Mouse (Mus musculus) ovary, adult 18-20 months (tissue): ENCODE results near the gene Ppm1l.
"Not testable (repeated sequence)": the region's sequence is repeated elsewhere in the genome, so short reads cannot be mapped to it uniquely, and the experiment has no call there.

Source experiments
- DNase-seq: peaks from one replicate; pipeline ENCODE4 v3.0.0; 2022; ENCODE audit warnings: low spot score, mixed read lengths

Gene Ppm1l

DNA sequence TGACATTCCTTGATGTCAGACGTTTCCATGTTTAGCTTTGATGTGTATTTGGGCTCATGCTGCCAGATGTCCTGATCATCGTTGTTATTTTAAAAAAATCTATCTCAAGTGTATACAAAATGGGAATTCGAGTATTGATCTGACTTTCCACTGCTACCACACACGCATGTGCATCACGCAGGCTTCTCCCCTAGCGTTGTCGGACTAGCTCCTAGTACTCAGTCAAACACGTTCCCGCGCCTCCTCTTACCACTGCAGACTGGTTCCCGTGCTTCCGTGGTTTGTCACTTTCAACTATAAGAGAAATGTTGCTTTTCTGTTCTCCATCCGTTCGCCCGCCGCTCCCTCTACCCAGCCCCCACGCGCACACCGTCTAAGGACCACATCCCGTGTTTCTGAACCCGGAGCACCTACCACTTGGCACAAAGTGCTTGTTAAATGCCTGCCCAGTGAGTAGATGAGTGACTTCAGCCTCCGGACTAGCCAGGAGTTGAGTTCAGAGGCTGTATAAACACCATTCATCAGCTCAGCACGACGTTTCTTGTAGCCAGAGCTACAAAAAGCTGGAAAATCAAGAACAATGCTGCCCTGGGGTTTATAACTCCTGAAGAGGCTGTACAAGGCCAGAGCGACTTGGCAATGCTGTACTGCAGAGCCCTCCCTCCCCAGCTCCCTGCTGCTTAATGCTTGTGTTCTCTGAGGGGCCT is 219.4 kb downstream of the Ppm1l start:
- DNase-seq = no peak

DNA sequence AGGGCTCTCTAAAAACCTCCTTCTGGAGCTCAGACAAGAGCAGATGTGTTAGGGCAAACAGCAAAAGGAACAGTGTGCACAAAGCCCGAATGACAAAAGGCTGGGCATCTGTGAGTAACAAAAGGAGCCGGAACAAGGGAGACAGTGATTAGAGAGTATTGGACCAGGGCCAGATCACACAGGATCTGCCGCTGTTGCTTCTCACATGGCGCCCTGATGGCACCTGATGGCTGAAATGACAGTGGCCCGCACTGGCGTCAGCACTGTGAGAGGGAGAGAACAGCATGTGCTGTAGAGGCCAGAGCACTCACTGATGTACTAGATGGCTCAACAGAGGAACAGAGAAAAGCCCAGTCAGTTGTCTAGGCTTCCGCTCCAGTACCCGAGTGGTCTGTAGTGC is 226.3 kb downstream of the Ppm1l start:
- DNase-seq = no peak

DNA sequence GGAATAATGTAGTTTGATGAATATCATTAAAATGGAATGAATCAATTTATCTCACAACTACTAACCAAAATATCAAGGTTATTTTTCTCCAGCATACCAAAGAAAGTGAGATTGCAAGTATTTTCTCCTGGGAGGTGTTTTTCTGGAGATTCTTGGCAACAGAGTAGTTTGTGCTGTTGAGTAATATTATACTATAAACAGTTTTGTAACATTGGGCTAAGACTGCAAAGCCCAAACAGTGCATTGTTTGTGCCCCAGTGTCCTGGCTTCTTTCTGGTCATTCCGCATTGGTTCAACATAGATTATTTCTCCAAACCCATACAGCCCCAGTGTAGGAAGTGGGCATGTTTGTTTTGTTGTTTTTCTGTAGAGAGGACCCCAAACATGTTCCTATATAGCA is 227.1 kb downstream of the Ppm1l start:
- no peak for DNase-seq

DNA sequence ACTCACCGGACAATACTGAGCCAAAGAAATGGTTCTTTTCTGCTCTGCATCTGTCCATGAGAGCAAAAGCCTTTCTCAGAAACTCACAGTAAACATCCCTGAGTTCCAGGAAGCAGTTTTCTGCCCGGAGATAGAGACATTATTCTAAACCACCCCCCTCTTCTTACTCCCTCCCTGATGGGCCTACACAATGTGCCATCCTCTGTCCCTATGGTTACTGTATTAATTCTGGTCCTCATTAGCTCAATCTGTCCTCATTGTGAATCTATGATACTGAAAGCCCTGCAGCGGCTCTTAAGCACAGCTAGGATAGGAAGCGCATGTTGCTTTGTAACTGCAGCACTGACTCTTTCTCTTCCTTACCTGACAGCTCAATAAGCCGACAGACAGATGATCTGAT is 228.4 kb downstream of the Ppm1l start:
- no peak for DNase-seq

DNA sequence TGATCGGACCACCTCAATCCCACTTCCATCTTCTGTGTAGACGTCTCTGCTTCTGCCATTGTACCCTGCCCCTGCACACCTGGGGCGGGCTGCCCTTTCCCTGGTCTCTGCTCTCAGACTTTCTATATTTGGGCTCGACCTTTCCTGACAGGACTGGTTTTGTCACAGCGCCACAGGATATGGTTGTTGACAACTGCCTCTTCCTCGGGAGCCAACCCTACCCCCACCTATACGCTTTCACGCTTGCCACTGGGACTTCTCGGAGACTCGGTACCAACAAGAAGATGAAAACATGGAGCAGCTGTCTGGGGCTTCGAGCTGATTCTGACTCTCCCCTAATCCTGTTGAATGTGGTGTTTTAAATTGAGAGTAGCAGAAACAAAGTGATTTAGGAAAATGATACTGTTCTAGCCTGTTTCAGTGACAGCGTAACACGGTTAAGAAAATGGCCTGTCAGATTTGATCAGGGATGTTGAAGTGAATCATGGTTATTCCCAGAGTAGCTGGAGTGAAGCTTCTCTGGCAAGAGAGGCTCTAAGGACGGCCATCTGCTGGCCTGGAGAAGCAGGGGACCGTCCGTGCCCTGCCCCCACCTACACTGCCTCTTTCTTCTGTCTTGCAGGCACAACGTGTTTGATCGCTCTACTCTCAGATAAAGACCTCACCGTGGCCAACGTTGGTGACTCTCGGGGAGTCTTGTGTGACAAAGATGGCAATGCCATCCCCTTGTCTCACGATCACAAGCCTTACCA is 232.2 kb downstream of the Ppm1l start:
- DNase-seq = no peak

DNA sequence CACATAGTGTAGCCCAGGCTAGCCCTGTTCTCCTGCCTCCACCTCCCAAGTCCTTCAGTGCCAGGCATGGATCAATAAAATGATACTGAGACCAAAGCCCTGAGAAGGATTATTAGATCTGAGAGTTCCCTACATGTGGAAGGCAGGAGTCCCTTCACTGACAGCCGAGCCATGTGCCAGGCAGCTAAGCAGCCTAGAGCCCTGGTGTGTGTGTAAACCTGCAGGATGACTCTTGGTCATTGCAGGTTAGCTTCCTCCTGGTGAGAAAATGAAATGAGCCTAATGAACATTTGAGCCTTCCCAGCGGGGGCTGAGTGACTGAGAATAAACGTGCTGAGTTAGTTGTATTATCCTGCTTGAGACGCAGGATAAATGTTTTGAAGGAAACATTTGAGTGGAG is 232.9 kb downstream of the Ppm1l start:
- no peak for DNase-seq

DNA sequence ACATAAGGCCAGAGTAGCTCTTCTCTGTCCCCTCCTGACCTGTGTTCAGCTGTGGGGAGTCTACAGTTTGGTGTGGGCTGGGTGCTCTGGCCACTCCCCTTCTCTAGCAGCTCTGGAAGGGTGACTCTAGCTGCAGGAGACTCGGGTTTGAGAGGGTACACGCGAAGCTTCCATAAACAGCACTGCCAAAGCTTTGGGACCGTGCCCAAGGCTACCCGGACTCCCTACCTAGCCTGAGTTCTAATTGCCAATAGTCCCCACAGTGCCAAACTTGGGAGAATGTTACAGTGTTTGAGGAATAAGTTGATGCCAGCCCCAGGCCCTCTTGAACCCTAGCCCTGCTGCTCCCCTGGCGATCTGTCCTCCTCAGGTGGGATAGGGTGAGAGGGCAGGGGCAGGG is 238.8 kb downstream of the Ppm1l start:
- no peak for DNase-seq

DNA sequence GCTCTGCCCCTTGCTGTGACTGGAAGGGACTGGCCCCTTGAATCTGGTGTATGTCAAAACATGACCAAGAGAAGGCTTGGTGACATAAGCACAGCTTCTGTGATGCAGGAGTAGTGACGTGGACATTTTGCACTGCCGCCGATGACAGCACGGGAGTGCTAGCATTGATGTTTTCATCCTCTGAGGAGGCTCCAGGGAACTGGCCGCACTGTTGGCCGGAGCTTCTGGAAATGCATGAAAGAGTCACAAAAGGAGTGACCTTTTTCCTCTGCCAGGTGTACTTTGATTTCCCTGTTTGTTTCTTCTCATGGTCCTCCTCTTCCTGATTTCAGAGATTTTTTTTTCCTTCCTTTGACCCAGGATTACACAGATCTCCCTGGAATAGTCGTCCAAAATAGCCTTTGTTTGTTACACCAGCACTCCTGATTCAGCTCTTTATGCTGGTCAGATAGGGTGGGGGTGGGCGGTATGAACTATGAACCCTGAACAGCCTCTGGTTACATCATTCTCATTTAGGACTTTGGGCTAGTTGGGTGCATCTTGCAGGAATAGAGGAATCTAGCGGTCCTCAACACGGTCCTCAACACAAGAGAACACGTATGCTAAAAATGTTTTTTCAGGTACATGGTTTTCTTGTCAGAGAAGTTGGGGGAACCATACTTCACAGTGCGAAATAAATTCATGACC is 239.6 kb downstream of the Ppm1l start:
- DNase-seq = no peak

DNA sequence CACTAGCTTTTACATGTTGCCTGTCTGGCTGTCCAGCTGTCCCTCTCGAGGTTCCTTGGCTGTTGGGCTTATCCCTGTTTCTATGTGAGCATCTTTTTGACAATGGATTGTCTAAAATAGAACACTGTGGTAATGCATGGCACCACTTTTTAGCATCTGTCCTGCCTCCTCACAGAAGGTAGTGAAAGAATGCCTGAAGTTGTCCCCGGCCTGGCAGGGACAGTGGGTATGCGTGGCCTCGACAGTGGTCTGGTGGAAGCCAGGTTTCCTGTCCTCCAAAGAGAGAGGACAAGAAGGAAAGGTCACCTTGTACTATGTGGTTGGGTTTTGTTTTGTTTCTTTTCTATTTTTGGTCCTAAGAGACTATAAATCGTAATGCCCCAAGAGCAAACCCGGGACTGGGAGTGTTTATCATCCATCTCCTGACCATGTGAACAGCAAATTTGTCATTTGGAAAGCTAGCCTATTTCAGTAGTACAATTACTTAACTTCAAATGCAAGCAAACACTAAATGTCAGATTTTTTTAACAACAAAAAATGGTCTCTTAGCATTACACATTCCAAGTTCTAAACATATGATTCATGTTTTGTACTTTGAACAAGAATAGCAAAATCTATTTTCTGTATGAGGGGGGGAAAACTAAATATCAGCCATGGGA is 242.8 kb downstream of the Ppm1l start:
- DNase-seq = no peak

DNA sequence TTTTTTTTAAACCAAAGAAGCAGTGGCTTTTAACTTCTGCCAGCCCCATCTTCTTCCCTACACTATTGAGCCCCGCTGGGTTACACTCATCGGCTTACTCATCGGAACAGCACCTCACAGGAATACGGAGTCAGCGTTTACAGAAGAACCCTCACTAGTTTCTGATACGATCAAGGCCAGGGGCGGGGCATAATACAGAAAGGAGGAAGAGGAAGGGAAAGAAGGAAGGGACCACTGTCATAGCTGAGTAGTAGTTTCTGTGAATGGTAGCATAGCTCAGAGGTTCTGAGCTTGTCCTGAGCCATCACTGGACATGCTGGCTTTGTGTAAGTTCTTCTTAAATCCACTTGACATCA is 243.3 kb downstream of the Ppm1l start:
- DNase-seq = no peak

DNA sequence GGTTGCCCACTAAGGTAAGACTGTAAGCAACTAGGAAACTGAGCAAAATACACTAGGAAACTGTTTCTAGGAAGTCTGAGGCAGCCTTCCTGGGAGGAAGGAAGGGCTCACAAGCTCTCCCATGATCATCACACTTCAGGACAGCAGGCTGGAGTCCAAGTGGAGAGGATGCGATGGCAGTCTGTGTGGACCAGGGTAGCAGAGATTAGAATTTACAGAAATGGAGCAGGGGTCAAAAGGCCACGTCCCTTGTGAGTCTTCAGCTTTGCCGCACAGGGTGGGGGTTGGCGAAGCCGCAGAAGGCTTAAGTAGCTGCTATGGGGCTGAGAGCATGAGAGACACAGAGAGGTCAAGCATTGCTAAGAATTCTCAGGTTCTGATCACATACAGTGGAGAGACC is 245.0 kb downstream of the Ppm1l start:
- DNase-seq = no peak

DNA sequence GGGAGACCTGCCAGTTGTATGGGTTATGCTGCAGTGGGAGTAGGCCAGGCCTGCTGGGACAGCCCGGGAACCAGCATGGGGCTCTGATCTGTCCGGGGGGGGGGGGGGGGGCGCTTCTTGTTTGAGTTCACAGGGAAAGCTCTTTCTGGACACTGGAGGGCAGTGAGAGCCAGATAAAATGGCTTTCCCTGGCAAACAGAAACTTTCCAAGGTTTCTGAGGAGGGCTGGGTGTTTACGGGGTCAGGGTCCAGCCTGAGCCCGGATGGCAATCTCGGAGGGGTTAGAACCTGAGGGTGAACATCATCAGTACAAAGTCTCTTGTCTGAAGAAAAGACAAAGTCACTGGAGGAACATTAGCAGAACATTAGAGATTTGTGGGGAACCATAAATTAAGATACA is 246.7 kb downstream of the Ppm1l start:
- no peak for DNase-seq

DNA sequence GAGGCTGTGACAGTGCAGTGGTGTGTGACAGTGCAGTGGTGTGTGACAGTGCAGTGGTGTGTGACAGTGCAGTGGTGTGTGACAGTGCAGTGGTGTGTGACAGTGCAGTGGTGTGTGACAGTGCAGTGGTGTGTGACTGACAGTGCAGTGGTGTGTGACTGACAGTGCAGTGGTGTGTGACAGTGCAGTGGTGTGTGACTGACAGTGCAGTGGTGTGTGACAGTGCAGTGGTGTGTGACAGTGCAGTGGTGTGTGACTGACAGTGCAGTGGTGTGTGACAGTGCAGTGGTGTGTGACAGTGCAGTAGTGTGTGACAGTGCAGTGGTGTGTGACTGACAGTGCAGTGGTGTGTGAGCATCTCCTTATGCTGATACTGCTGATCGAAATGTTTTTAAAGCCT is 248.9 kb downstream of the Ppm1l start:
- not testable (repeated sequence) for DNase-seq

DNA sequence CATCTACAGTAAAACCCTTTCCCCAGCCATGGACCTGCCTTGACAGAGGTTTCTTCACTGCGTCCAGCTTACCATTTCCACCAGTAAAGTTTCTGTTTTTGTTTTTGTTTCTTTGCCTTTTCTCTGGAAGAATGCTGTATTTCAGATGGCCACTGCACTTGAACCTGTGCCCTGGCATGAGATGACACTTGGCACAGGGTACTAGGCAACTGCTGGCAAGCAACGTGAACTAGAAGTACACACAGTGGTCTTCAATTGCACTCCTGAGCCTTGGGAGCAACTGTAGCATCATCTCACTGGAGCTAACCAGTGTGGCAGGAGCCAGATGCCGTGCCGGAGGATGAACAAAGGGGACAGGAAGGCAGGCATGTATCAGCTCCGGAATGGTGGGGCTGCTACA is 255.9 kb downstream of the Ppm1l start:
- no peak for DNase-seq

DNA sequence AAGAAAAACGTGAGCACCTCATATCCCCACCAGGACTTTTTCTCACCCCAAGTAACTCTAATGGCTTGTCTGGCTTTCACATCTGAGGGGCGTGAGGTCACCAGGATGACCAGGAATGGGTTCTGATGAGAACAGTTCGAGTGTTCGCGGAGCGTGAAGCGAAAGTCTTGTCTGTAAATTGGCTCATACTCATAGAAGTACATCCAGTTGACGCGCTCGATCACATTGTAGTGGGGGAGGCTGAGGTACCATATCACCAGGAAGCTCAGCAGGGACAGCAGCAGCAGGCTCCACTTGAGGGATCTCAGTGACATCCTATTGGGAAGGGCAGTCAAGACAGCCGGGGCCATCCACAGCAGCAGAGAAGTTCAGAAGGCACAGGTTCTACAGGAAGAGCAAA is 258.9 kb downstream of the Ppm1l start:
- DNase-seq = no peak

DNA sequence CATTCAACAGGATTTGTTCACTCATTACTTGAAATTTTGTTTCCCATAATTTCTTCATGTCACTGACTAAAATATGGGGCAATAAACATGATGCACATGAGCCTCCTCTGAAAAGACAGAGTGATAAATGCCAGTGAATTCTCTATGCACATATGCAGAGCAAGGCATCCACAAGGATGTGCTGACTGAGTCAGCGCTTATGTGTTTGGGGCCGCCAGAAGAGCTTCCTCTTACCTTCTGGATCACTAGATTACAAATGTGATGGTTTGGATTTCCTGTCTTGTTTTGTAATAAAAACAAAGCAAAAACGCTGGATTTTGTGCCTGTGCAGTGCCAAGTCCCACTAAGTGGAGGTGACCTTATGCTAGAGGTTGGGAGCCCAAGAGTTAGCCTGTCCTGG is 260.1 kb downstream of the Ppm1l start:
- no peak for DNase-seq

DNA sequence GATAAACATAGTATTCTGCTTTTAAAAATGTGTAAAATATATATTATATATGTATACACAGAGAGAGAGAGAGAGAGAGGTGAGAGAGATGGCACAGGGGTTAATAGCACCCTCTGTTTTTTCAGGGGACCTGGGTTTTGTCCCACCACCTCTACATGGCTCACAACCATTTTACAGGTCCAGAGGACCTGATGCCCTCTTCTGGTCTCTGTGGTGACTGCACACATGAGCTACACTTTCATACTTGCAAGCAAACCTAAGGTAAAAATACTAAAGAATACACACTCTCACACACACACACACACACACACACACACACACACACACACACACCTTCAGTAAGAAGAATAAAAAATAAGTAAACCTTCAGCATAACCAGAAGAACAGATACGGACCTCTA is 262.1 kb downstream of the Ppm1l start:
- DNase-seq = no peak

DNA sequence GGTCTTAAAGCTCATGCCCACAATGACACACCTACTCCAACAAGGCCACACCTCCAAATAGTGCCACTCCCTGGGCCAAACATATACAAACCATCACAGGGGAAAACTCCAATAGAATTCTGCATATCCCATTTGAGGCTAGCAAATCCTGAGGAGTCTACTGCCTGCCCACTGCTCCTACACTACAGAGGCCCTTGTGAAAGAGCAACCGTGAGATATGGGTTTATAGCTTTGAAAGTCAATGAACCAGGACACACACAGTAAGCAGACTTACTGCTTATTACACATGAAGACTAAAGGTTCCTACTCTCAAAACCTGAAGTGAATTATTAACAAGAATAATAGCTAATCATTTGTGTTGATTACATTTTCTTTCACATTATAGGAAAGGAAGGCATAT is 267.1 kb downstream of the Ppm1l start:
- DNase-seq = no peak

DNA sequence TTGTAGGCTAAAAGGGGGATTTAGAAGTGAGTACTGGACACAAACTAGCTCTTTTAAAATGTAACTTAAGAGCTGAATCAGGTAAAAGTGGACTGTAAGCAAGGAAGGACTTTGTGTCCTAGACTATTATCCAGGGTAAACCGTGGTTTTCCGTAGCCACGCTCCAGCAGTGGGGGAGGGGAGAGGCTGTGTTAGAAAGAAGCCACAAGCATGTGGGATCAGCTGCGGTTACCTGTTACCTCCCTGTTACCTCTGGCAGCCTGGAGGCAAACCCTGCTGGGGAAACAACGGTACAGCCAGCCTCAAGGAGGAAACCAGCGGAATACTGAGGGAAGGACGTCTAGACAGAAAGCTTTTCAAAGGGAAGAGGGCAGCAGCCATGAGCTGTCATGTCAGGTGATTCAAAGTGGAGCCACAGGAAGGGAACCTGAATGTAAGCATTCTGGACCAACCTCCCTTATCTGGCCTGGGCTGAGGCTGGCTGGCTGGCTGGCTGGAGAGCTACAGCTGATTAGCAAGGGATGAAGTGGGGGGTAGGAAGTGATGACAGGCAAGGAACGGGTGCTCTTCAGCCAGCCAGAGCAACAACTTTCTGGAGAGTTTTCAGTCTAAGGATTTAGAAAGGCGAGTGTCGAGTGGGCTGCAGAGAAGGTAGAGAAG is 271.6 kb downstream of the Ppm1l start:
- DNase-seq = no peak

DNA sequence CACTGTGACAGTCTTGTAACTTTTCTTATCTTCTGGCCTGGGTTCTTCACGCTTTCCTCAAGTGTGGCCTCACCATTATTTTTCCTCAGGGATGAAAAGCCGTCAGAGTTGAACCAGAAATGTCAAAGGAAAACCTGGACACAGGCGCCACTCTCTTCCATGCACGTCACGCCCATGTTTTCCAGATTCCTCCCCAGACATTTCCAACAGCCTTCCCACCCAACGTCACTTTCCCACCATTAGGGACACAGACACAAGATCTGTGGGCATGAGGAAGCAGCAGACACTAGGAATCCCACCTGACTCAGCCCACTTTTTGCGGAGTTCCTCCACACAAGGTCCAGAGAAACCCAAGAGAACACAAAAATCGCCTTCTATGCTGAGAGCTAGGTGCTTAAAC is 276.8 kb downstream of the Ppm1l start:
- no peak for DNase-seq

DNA sequence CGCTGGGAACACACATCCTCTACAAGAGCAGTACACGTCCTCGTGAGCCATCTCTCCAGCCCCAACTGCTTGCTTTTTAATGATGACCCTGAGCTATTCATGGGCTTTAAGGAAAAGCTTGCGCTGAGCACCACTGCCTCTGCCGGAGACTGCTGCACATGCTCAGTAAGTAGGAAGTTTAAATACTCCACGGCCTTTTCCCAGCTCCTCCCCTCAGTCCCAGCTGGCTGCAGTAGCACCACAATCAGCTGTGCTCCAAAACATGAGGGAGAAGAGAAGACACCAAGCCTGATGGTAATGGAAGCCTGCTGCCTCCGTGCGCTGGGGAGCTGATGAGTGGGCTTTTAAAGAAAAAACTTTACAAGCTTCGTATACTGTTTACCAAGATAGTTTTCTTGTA is 277.4 kb downstream of the Ppm1l start:
- DNase-seq = peak; percentile 13

DNA sequence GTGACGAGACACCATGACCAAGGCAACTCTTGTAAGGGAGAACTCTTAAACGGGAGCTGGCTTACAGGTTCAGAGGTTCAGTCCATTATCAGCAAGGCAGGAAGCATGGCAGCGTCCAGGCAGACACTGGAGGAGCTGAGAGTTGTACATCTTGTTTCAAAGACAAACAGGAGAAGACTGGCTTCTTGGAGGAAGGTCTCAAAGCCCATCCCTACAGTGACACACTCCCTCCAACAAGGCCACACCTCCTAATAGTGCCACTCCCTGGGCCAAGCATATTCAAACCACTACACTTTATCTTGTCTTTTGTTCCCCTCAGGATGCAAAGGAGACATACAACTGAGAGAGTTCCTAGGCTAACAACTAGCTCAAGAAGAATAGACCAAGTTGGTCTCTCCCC is 279.5 kb downstream of the Ppm1l start:
- DNase-seq = no peak
